Mouse (Mus musculus) stomach, embryonic 14.5 days (tissue): ENCODE results near the gene Tollip. TPM values are rescaled to one million over a fixed set of nuclear protein-coding genes. Genes with fewer than 3 reads are reported as not detected.

Experiments used
- ATAC-seq: fragments of 200-750 bp; cut with Nextera tagmentation; 2 replicates; pipeline ENCODE4 v1.8.0; 2017; ENCODE audit warnings: low read depth, moderate TSS enrichment; ENCODE audit not compliant: insufficient number of reproducible peaks, insufficient read depth, low FRiP score
- H3K27ac ChIP-seq: fragments of 300-500 bp; sonication (generic); 2 replicates; pipeline ENCODE4 v1.5.1; 2014; ENCODE audit warnings: mild to moderate bottlenecking, low read length, moderate library complexity, mixed read lengths
- H3K27me3 ChIP-seq: fragments of 300-500 bp; sonication (generic); 2 replicates; pipeline ENCODE4 v1.6.1; 2014; ENCODE audit warnings: low read length, control low read depth, mixed read lengths; ENCODE audit not compliant: control insufficient read depth, insufficient read depth
- H3K36me3 ChIP-seq: fragments of 300-500 bp; sonication (generic); 2 replicates; pipeline ENCODE4 v1.6.1; 2014; ENCODE audit warnings: mild to moderate bottlenecking, control low read depth, low read length, moderate library complexity, mixed read lengths; ENCODE audit not compliant: control insufficient read depth, insufficient read depth
- H3K4me1 ChIP-seq: fragments of 300-500 bp; sonication (generic); 2 replicates; pipeline ENCODE4 v1.6.1; 2014; ENCODE audit warnings: low read length, control low read depth, mixed read lengths; ENCODE audit not compliant: control insufficient read depth, insufficient read depth
- H3K4me2 ChIP-seq: fragments of 300-500 bp; sonication (generic); replicated peaks from 2 replicates; pipeline ENCODE4 v1.6.1; 2014; ENCODE audit warnings: low read depth, low read length, control low read depth
- H3K4me3 ChIP-seq: fragments of 300-500 bp; sonication (generic); 2 replicates; pipeline ENCODE4 v1.5.1; 2014; ENCODE audit warnings: low read depth, low read length, control low read depth
- H3K9ac ChIP-seq: fragments of 300-500 bp; sonication (generic); replicated peaks from 2 replicates; pipeline ENCODE4 v1.6.1; 2014; ENCODE audit warnings: low read depth, mild to moderate bottlenecking, control low read depth, low read length, moderate library complexity, mixed read lengths
- H3K9me3 ChIP-seq: fragments of 300-500 bp; sonication (generic); 2 replicates; pipeline ENCODE4 v1.6.1; 2016; ENCODE audit warnings: low read depth, low read length, control low read depth; ENCODE audit not compliant: control insufficient read depth
- WGBS: fragments of 180-500 bp; shearing (Covaris S2); extraction: QIAGEN DNeasy Blood & Tissue Kit; methylation state at CpG from one replicate; pipeline ENCODE4 v1.1.7; 2014; 5-methylcytosine and 5-hydroxymethylcytosine counted together
- polyA plus RNA-seq: library from polyadenylated mRNA; unstranded; fragments of >200 nt; fragmentation: Nextera tagmentation; extraction: Ambion mirVana; gene quantifications from 2 replicates; pipeline ENCODE4 v1.2.1, GENCODE M21; 2014

The Tollip gene
- polyA plus RNA-seq, result 53.2 and 55.0 TPM in 2 replicates

DNA sequence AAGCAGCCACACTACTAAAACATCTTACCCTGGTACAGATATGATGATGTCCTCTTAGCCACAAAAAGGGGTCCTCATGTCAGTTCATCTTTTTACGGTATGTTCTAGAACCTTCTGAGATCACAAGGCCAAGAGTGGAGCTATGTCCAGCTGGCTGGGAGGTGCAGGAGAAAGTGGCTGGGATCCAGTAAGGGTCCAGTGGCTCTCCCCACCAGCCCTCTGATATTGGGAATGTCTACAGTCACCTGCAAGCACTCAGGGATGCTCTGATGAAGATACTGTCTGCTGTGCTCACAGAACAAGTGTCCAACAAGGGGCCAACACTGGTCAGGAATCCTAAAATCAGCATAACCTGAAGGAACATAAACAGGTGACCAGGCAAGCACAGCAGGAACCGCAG, at the start of gene Tollip:
Gene Tollip (minus strand): TSS at position 101 of the 400 bp plus-strand sequence.
- H3K4me3 ChIP-seq, result no peak within 1 kb of the TSS
- no peak within 1 kb of the TSS for H3K4me2 ChIP-seq
- no peaks in the 10 kb centered on the region for H3K9me3 ChIP-seq
- no peak for ATAC-seq
- H3K9ac ChIP-seq, result no peak within 1 kb of the TSS
- H3K4me1 ChIP-seq, result no peaks in the 10 kb centered on the region
- WGBS, result 89% methylated on average over 2 of the region's 2 CpGs
- no peaks in the 10 kb centered on the region for H3K27me3 ChIP-seq
- H3K36me3 ChIP-seq, result no peaks in the 10 kb centered on the region
- H3K27ac ChIP-seq, result no peak within 1 kb of the TSS

DNA sequence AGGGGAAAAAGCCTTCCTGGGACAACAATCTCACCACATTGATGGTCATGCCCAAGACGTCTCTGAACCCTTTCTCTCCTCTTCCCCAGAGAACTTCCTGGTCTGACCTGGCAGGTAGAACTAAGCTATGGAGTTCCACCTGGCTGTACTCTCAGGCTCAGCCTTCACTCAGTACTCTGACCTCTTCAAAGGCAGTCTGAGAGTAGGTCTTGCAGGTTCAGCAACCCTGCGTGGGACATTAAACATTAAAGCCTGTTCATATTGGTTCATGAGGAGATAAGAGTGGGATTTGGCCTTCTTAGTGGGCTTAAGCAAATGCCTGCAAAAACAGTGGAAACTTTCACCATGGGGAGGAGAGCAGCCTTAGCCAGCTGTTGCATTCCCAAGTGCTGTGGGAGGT, 48.0 kb upstream of the Tollip start:
- Histone ChIP-seq H3K4me3 (no peak overlapping the region), H3K9ac (no peak overlapping the region), H3K27me3 (no peaks in the 10 kb centered on the region), H3K4me2 (no peak overlapping the region), H3K4me1 (no peaks in the 10 kb centered on the region), H3K9me3 (no peaks in the 10 kb centered on the region), H3K27ac (no peak overlapping the region), H3K36me3 (no peaks in the 10 kb centered on the region)
- ATAC-seq, result no peak
- WGBS, result 67% methylated on average over 2 of the region's 2 CpGs

DNA sequence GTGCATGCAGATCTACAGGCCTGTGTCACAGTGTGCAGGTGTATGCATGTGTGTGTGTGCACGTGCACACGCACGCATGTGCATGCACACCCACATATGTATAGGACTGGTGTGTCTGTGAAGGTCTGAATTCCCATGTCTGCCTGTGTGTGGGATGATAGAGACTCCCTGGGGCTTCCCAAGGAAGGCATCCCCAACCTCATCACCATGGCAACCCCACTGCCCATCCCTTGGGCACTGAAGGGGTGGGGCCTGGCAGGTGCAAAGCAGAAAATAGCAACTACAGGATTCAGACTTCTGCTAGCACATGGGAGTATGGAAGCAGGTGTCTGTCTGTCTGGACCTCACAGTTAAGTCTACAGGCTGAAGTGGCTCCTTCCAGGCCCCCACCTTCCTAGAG, 44.2 kb upstream of the Tollip start:
- Histone ChIP-seq H3K9ac (no peak overlapping the region), H3K9me3 (no peaks in the 10 kb centered on the region), H3K4me3 (no peak overlapping the region), H3K27ac (no peak overlapping the region), H3K27me3 (no peaks in the 10 kb centered on the region), H3K36me3 (no peaks in the 10 kb centered on the region), H3K4me2 (no peak overlapping the region), H3K4me1 (no peaks in the 10 kb centered on the region)
- 97% methylated on average over 3 of the region's 3 CpGs for WGBS
- no peak for ATAC-seq

DNA sequence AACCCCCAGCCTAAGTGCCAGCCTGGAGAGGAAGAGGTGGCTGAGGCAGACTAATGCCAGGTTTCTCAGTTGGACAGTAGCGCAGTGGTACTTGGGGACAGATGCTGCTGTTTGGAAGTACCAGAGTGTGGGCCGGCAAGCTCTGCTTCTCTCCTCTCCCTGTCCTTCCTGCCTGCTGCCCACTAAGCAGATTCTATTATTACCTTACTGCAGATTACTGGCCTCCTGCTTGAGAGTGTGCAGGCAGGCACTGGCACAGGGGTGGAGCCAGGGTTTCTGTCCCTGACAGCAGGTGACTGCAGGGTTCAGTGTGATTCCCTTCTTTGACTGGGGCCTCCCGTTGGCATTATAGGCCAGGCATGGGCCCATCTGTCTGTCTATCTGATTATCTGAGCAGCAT, 43.2 kb upstream of the Tollip start:
- Histone ChIP-seq H3K4me2 (no peak overlapping the region), H3K4me3 (no peak overlapping the region)

DNA sequence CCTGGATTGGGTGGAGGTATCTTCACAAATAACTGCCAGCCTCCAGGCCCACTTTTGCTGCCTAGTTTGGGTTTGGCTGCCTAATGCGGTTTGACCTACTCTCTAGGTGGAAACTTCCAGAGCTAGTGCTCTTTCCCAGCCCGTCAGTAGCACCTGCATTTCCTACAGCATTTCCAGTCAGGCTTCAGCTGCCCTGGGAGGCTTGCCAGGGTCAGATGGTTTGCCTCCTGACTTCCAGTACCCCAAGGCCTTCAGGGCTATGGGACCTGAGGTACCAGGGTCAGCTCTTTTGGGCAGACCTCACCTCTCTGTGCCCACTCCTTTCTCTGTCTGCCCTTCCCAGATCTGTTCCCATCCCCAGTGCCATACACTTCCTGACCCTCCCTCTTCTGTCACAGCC, 42.6 kb upstream of the Tollip start:
- no peak overlapping the region for H3K27ac ChIP-seq
- no peaks in the 10 kb centered on the region for H3K36me3 ChIP-seq
- H3K4me2 ChIP-seq, result no peak overlapping the region
- no peaks in the 10 kb centered on the region for H3K9me3 ChIP-seq
- no peaks in the 10 kb centered on the region for H3K4me1 ChIP-seq
- H3K9ac ChIP-seq, result no peak overlapping the region
- ATAC-seq, result no peak
- no peaks in the 10 kb centered on the region for H3K27me3 ChIP-seq
- WGBS, result 89% methylated on average over 2 of the region's 2 CpGs
- H3K4me3 ChIP-seq, result no peak overlapping the region

More for the DNA sequence above, 43.2 kb upstream of the Tollip start:
- Histone ChIP-seq H3K27me3 (no peaks in the 10 kb centered on the region), H3K4me1 (no peaks in the 10 kb centered on the region), H3K9ac (no peak overlapping the region), H3K36me3 (no peaks in the 10 kb centered on the region), H3K9me3 (no peaks in the 10 kb centered on the region), H3K27ac (no peak overlapping the region)
- whole genome bisulfite sequencing, result 87% methylated on average over 3 of the region's 3 CpGs
- no peak for ATAC-seq

DNA sequence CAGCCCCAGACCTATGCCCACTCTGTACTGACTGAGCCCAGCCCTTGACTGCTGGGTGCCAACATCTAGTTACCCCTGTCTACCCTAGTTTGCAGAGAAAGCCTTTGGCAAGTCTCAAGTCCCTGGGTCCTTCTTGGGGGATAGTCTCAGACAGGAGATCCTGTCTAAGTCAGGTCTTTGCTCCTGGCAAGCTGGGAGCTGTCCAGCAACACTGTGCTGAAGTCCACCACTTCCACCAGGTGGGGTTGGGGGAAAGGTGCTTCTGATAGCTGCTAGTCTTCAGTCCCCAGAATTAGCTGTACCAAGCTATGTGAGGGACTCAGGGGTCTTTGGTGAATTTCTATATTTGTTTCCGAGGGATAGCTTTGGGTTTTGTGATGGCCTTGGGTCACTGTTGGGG, 40.8 kb upstream of the Tollip start:
- Histone ChIP-seq H3K9me3 (no peaks in the 10 kb centered on the region), H3K9ac (no peak overlapping the region), H3K4me3 (no peak overlapping the region), H3K36me3 (no peaks in the 10 kb centered on the region), H3K4me1 (no peaks in the 10 kb centered on the region), H3K4me2 (no peak overlapping the region), H3K27ac (no peak overlapping the region), H3K27me3 (no peaks in the 10 kb centered on the region)
- 68% methylated on average over 1 of the region's 1 CpGs for WGBS
- ATAC-seq, result no peak

DNA sequence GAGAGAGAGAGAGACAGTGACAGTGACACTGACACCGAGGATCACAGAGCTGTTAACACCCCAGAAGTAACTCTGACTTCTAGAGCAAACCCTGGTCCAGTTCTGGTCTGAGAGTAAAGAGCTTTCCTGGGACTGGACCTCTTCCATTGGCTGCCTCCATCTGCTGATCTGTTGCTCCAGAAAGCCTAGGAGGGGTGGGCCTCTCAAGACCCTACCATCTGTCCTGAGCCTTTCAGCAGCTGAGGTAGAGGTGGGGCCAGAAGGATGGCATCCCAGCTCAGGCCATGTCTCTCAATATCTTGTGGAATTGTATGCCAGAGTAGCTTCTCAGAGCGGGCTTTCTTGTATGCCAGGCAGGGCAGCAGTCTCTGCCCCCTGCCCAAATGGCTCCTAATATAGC, 39.9 kb upstream of the Tollip start:
- Histone ChIP-seq H3K9me3 (no peaks in the 10 kb centered on the region), H3K4me1 (no peaks in the 10 kb centered on the region), H3K4me3 (no peak overlapping the region), H3K9ac (no peak overlapping the region), H3K36me3 (no peaks in the 10 kb centered on the region), H3K27me3 (no peaks in the 10 kb centered on the region), H3K4me2 (no peak overlapping the region), H3K27ac (no peak overlapping the region)
- WGBS, result 80% methylated on average over 2 of the region's 2 CpGs
- no peak for ATAC-seq

DNA sequence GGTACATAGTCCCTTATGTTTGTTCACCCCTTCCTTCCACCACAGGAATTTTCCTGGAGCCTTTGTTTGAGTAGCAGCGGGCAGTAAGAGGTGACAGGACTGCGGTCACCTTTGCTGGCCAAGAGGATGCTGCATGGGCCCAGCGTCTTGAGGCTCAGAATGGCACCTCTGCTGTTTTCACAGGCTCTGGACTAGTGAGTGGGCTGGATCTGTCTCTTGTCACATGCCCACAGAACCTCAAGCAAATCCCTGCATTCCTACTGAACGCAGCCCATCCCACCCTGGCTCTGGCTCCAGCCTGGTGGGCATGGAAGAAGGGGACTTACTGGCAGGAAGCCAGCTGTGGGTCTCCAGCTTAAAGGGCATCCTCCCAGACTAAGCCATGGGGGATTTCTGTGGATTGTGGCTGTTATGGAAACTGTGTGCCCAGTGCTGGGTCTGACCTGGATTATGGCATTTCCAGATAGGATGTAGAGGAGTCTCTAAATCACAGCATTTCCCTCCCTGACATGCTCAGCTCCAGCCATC, 39.3 kb upstream of the Tollip start:
- ATAC-seq, result no peak

DNA sequence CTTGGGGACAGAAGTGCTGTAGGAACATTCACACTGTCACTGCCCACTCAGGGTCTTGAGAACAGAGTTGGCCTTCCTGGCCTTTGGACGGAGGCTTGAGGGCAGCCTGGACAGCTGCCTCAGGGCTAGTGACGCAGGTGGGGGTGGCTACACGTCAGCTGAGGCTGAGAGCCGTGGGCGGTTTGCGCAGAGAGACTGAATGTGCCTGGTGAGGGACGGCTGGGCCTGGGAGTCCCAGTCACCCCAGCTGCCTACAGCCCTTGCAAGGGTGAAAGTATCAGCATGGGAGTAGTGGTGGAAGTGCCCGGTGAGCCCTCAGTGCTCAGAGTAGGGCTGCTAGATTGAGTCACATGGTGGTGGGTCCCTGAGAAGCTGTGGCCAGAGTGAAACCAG, 37.9 kb upstream of the Tollip start:
- H3K4me3 ChIP-seq, result no peak overlapping the region
- H3K9me3 ChIP-seq, result no peaks in the 10 kb centered on the region
- WGBS, result 76% methylated on average over 8 of the region's 8 CpGs
- no peak overlapping the region for H3K4me2 ChIP-seq
- H3K4me1 ChIP-seq, result no peaks in the 10 kb centered on the region
- H3K27ac ChIP-seq, result no peak overlapping the region
- H3K9ac ChIP-seq, result no peak overlapping the region
- H3K36me3 ChIP-seq, result no peaks in the 10 kb centered on the region
- ATAC-seq, result no peak
- peaks cover 12% of the 10 kb centered on the region for H3K27me3 ChIP-seq

More for the DNA sequence above, 39.3 kb upstream of the Tollip start:
- Histone ChIP-seq H3K4me2 (no peak overlapping the region), H3K4me1 (no peaks in the 10 kb centered on the region), H3K36me3 (no peaks in the 10 kb centered on the region), H3K9me3 (no peaks in the 10 kb centered on the region), H3K27me3 (0 out of 2 replicates have a peak, but pooled peaks cover 2% of the 10 kb centered on the region), H3K4me3 (no peak overlapping the region), H3K9ac (no peak overlapping the region), H3K27ac (no peak overlapping the region)
- WGBS, result 70% methylated on average over 4 of the region's 4 CpGs
